Mouse (Mus musculus): Measurements from ENCODE around the gene Gm10272. TPM values are rescaled to one million over a fixed set of nuclear protein-coding genes. Genes with fewer than 3 reads are reported as not detected.

The Gm10272 gene
- polyA plus RNA-seq, 2 experiments = not detected

DNA sequence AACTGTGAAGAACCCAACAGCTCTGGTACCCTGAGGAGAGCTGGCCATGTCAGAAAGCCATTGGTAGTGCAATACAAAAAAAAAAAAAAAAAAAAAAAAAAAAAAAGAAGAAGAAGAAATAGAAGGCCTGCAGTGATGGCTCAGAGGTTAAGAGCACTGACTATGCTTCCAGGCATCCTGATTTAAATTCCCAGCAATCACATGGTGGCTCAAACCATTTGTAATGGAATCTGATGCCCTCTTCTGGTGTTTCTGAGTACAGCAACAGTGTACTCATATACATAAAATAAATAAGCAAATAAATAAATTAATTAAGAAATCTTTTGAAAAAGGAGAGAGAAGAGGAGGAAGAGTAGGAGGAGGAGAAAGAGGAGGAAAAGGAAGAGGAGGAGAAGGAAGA lies 47.0 kb downstream of the Gm10272 start:
- Histone ChIP-seq H3K9me3 (ENCODE audit: control insufficient read depth, low read length) (no peaks in the 10 kb centered on the region), H3K9ac (replicated peaks) (no peak overlapping the region), H3K4me2 (ENCODE audit: low read depth) (no peak overlapping the region), H3K4me3 (ENCODE audit: insufficient read depth in 1 of 2, low read depth in 2 of 2, low read length in 2 of 2) (no peak overlapping the region), H3K36me3 (replicated peaks; ENCODE audit: control insufficient read depth, insufficient read depth, low read depth) (no peaks in the 10 kb centered on the region), H3K4me1 (replicated peaks; ENCODE audit: control insufficient read depth in 2 of 2, insufficient read depth in 2 of 2, low read length in 1 of 2) (no peaks in the 10 kb centered on the region), H3K27me3 (ENCODE audit: control insufficient read depth, insufficient read depth, low read length) (no peaks in the 10 kb centered on the region), H3K27ac (no peak overlapping the region)
- ATAC-seq (ENCODE audit: insufficient read depth) = no peak
- TF ChIP-seq EP300 (IDR thresholded peaks at IDR 0.05; ENCODE audit: low read depth) = no peak
- no peak; the same call in 1 of the 2 replicates for TF ChIP-seq CTCF (IDR thresholded peaks at IDR 0.05; ENCODE audit: low read depth)
- no peak for DNase-seq (ENCODE audit: low read depth in 3 of 3, low spot score in 3 of 3)

Other genes with a start within 250 kb of the Gm10272 start
- gene Fam207a, start 190.8 kb upstream of the Gm10272 start, polyA plus RNA-seq (2012; rRNA removed) = 9.6 and 13.9 TPM in 2 replicates
- 16.7 and 19.5 TPM in 2 replicates for gene Fam207a, start 190.8 kb upstream of the Gm10272 start, polyA plus RNA-seq (2014; fragmentation: Nextera tagmentation; extraction: Ambion mirVana)
- 7.1 and 8.7 TPM in 2 replicates for gene Itgb2, start 176.4 kb upstream of the Gm10272 start, polyA plus RNA-seq (2012; rRNA removed)
- gene Itgb2, start 176.4 kb upstream of the Gm10272 start, polyA plus RNA-seq (2014; fragmentation: Nextera tagmentation; extraction: Ambion mirVana) = 9.2 and 11.1 TPM in 2 replicates
- gene Pttg1ip, start 124.9 kb upstream of the Gm10272 start, polyA plus RNA-seq (2012; rRNA removed) = 36.6 and 40.5 TPM in 2 replicates
- 64.8 and 69.1 TPM in 2 replicates for gene Pttg1ip, start 124.9 kb upstream of the Gm10272 start, polyA plus RNA-seq (2014; fragmentation: Nextera tagmentation; extraction: Ambion mirVana)
- 74.1 and 109 TPM in 2 replicates for gene Sumo3, start 100.5 kb upstream of the Gm10272 start, polyA plus RNA-seq (2012; rRNA removed)
- gene Sumo3, start 100.5 kb upstream of the Gm10272 start, polyA plus RNA-seq (2014; fragmentation: Nextera tagmentation; extraction: Ambion mirVana) = 82.5 and 87.7 TPM in 2 replicates
- 0.09 TPM in 1 of 2 replicates, not detected in the other for gene Gm49325, start 100.4 kb upstream of the Gm10272 start, polyA plus RNA-seq (2012; rRNA removed)
- gene Gm49325, start 100.4 kb upstream of the Gm10272 start, polyA plus RNA-seq (2014; fragmentation: Nextera tagmentation; extraction: Ambion mirVana) = not detected in 2 replicates
- 19.3 TPM in 2 replicates for gene Ube2g2, start 84.4 kb upstream of the Gm10272 start, polyA plus RNA-seq (2012; rRNA removed)
- 25.3 and 27.1 TPM in 2 replicates for gene Ube2g2, start 84.4 kb upstream of the Gm10272 start, polyA plus RNA-seq (2014; fragmentation: Nextera tagmentation; extraction: Ambion mirVana)
- gene Tspear, start 20.1 kb upstream of the Gm10272 start, polyA plus RNA-seq (2012; rRNA removed) = 0.03 TPM in 1 of 2 replicates, not detected in the other
- gene Tspear, start 20.1 kb upstream of the Gm10272 start, polyA plus RNA-seq (2014; fragmentation: Nextera tagmentation; extraction: Ambion mirVana) = not detected in 2 replicates
- gene Gm19402, start 15.9 kb upstream of the Gm10272 start, polyA plus RNA-seq (2012; rRNA removed) = not detected in 2 replicates
- gene Gm19402, start 15.9 kb upstream of the Gm10272 start, polyA plus RNA-seq (2014; fragmentation: Nextera tagmentation; extraction: Ambion mirVana) = not detected in 2 replicates
- gene Gm9508, start 9.4 kb upstream of the Gm10272 start, polyA plus RNA-seq (2012; rRNA removed) = not detected in 2 replicates
- not detected in 2 replicates for gene Gm9508, start 9.4 kb upstream of the Gm10272 start, polyA plus RNA-seq (2014; fragmentation: Nextera tagmentation; extraction: Ambion mirVana)
- gene Gm10024, start 4.8 kb downstream of the Gm10272 start, polyA plus RNA-seq (2012; rRNA removed) = not detected in 2 replicates
- not detected in 2 replicates for gene Gm10024, start 4.8 kb downstream of the Gm10272 start, polyA plus RNA-seq (2014; fragmentation: Nextera tagmentation; extraction: Ambion mirVana)
- gene Gm10142, start 9.2 kb downstream of the Gm10272 start, polyA plus RNA-seq (2012; rRNA removed) = not detected in 2 replicates
- gene Gm10142, start 9.2 kb downstream of the Gm10272 start, polyA plus RNA-seq (2014; fragmentation: Nextera tagmentation; extraction: Ambion mirVana) = not detected in 2 replicates
- gene Krtap12-1, start 14.0 kb downstream of the Gm10272 start, polyA plus RNA-seq (2012; rRNA removed) = not detected in 2 replicates
- not detected in 2 replicates for gene Krtap12-1, start 14.0 kb downstream of the Gm10272 start, polyA plus RNA-seq (2014; fragmentation: Nextera tagmentation; extraction: Ambion mirVana)
- gene Gm10100, start 19.9 kb downstream of the Gm10272 start, polyA plus RNA-seq (2012; rRNA removed) = not detected in 2 replicates
- gene Gm10100, start 19.9 kb downstream of the Gm10272 start, polyA plus RNA-seq (2014; fragmentation: Nextera tagmentation; extraction: Ambion mirVana) = not detected in 2 replicates
- not detected in 2 replicates for gene Gm18596, start 36.0 kb downstream of the Gm10272 start, polyA plus RNA-seq (2012; rRNA removed)
- gene Gm18596, start 36.0 kb downstream of the Gm10272 start, polyA plus RNA-seq (2014; fragmentation: Nextera tagmentation; extraction: Ambion mirVana) = not detected in 2 replicates
- gene Gm9736, start 44.7 kb downstream of the Gm10272 start, polyA plus RNA-seq (2012; rRNA removed) = not detected in 2 replicates
- gene Gm9736, start 44.7 kb downstream of the Gm10272 start, polyA plus RNA-seq (2014; fragmentation: Nextera tagmentation; extraction: Ambion mirVana) = not detected in 2 replicates
- not detected in 2 replicates for gene Gm3233, start 53.1 kb downstream of the Gm10272 start, polyA plus RNA-seq (2012; rRNA removed)
- not detected in 2 replicates for gene Gm3233, start 53.1 kb downstream of the Gm10272 start, polyA plus RNA-seq (2014; fragmentation: Nextera tagmentation; extraction: Ambion mirVana)
- gene Gm3238, start 64.7 kb downstream of the Gm10272 start, polyA plus RNA-seq (2012; rRNA removed) = not detected in 2 replicates
- not detected in 2 replicates for gene Gm3238, start 64.7 kb downstream of the Gm10272 start, polyA plus RNA-seq (2014; fragmentation: Nextera tagmentation; extraction: Ambion mirVana)
- gene Gm7138, start 70.3 kb downstream of the Gm10272 start, polyA plus RNA-seq (2012; rRNA removed) = not detected in 2 replicates
- not detected in 2 replicates for gene Gm7138, start 70.3 kb downstream of the Gm10272 start, polyA plus RNA-seq (2014; fragmentation: Nextera tagmentation; extraction: Ambion mirVana)
- not detected in 2 replicates for gene Gm3250, start 75.9 kb downstream of the Gm10272 start, polyA plus RNA-seq (2012; rRNA removed)
- not detected in 2 replicates for gene Gm3250, start 75.9 kb downstream of the Gm10272 start, polyA plus RNA-seq (2014; fragmentation: Nextera tagmentation; extraction: Ambion mirVana)
- gene Gm7137, start 81.6 kb downstream of the Gm10272 start, polyA plus RNA-seq (2012; rRNA removed) = not detected in 2 replicates
- not detected in 2 replicates for gene Gm7137, start 81.6 kb downstream of the Gm10272 start, polyA plus RNA-seq (2014; fragmentation: Nextera tagmentation; extraction: Ambion mirVana)
- gene Gm9639, start 88.5 kb downstream of the Gm10272 start, polyA plus RNA-seq (2012; rRNA removed) = not detected in 2 replicates
- gene Gm9639, start 88.5 kb downstream of the Gm10272 start, polyA plus RNA-seq (2014; fragmentation: Nextera tagmentation; extraction: Ambion mirVana) = not detected in 2 replicates
- gene Gm19668, start 92.5 kb downstream of the Gm10272 start, polyA plus RNA-seq (2012; rRNA removed) = not detected in 2 replicates
- not detected in 2 replicates for gene Gm19668, start 92.5 kb downstream of the Gm10272 start, polyA plus RNA-seq (2014; fragmentation: Nextera tagmentation; extraction: Ambion mirVana)
- not detected in 2 replicates for gene Gm9507, start 105.2 kb downstream of the Gm10272 start, polyA plus RNA-seq (2012; rRNA removed)
- gene Gm9507, start 105.2 kb downstream of the Gm10272 start, polyA plus RNA-seq (2014; fragmentation: Nextera tagmentation; extraction: Ambion mirVana) = not detected in 2 replicates
- not detected in 2 replicates for gene Gm2696, start 108.1 kb downstream of the Gm10272 start, polyA plus RNA-seq (2012; rRNA removed)
- gene Gm2696, start 108.1 kb downstream of the Gm10272 start, polyA plus RNA-seq (2014; fragmentation: Nextera tagmentation; extraction: Ambion mirVana) = not detected in 2 replicates
- not detected in 2 replicates for gene Krtap10-4, start 120.5 kb downstream of the Gm10272 start, polyA plus RNA-seq (2012; rRNA removed)
- not detected in 2 replicates for gene Krtap10-4, start 120.5 kb downstream of the Gm10272 start, polyA plus RNA-seq (2014; fragmentation: Nextera tagmentation; extraction: Ambion mirVana)
- not detected in 2 replicates for gene Krtap10-10, start 129.3 kb downstream of the Gm10272 start, polyA plus RNA-seq (2012; rRNA removed)
- not detected in 2 replicates for gene Krtap10-10, start 129.3 kb downstream of the Gm10272 start, polyA plus RNA-seq (2014; fragmentation: Nextera tagmentation; extraction: Ambion mirVana)
- gene Gm36176, start 140.2 kb downstream of the Gm10272 start, polyA plus RNA-seq (2012; rRNA removed) = not detected in 2 replicates
- not detected in 2 replicates for gene Gm36176, start 140.2 kb downstream of the Gm10272 start, polyA plus RNA-seq (2014; fragmentation: Nextera tagmentation; extraction: Ambion mirVana)
- not detected in 2 replicates for gene Gm10318, start 146.2 kb downstream of the Gm10272 start, polyA plus RNA-seq (2012; rRNA removed)
- not detected in 2 replicates for gene Gm10318, start 146.2 kb downstream of the Gm10272 start, polyA plus RNA-seq (2014; fragmentation: Nextera tagmentation; extraction: Ambion mirVana)
- gene Gm3285, start 155.3 kb downstream of the Gm10272 start, polyA plus RNA-seq (2012; rRNA removed) = not detected in 2 replicates
- gene Gm3285, start 155.3 kb downstream of the Gm10272 start, polyA plus RNA-seq (2014; fragmentation: Nextera tagmentation; extraction: Ambion mirVana) = not detected in 2 replicates
- gene Lrrc3, start 195.9 kb downstream of the Gm10272 start, polyA plus RNA-seq (2012; rRNA removed) = 6.7 and 8.4 TPM in 2 replicates
- 8.0 and 8.9 TPM in 2 replicates for gene Lrrc3, start 195.9 kb downstream of the Gm10272 start, polyA plus RNA-seq (2014; fragmentation: Nextera tagmentation; extraction: Ambion mirVana)